Comparison of ENCODE assay signal across 13 mouse cellular contexts in the genomic region with DNA sequence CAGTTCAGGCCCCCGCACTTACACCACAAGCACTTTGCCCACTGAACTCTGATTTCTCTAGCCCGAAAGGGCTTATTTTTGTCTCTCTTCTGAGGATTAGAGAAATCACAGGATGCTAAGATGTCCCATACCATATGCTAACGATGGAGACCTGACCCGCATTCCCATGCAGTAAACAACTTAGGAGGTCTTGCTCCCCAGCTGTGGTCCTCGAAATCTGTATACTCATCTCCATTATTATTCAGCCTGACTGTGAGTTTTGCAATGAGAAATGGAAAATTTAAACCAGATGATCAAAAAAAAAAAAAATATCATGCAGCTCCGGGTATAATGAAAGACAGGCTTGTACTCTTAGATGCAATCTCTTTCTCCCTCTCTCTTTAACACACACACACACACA. TPM values are rescaled to one million over a fixed set of nuclear protein-coding genes. Genes with fewer than 3 reads are reported as not detected.
"Had no signal": no experiment of that assay in that cellular context is flagged by ENCODE, and none has a peak within 500 bp of the region (broad histone marks: within the 10 kb centered on the region; RNA-seq: fewer than 3 reads in every experiment).

No protein-coding gene starts in this region.

- H3K4me1 ChIP-seq: liver, embryonic 15.5 days had no signal

- H3K27me3 ChIP-seq: limb, embryonic 12.5 days; midbrain, embryonic 12.5 days; neural tube, embryonic 15.5 days had no signal

- H3K4me3 ChIP-seq: left cerebral cortex, adult 2 months; limb, embryonic 12.5 days; liver, embryonic 15.5 days; megakaryocyte, embryonic 14.5 days; midbrain, embryonic 12.5 days; neural tube, embryonic 15.5 days had no signal

- H3K9ac ChIP-seq: limb, embryonic 12.5 days; liver, embryonic 15.5 days; lung, embryonic 14.5 days; midbrain, embryonic 12.5 days; neural tube, embryonic 15.5 days had no signal

- H3K4me2 ChIP-seq: liver, embryonic 15.5 days; midbrain, embryonic 12.5 days had no signal

- H3K36me3 ChIP-seq: limb, embryonic 12.5 days; liver, embryonic 15.5 days; midbrain, embryonic 12.5 days; neural tube, embryonic 15.5 days had no signal

- H3K27ac ChIP-seq: left cerebral cortex, adult 2 months; liver, embryonic 15.5 days; macrophage; midbrain, embryonic 12.5 days; neural tube, embryonic 15.5 days had no signal

- DNase-seq: kidney, postnatal 25 days; lung, embryonic 14.5 days; lung, postnatal 10 days; right cerebral cortex, adult 18-20 months; thymus, adult 18-20 months; thymus, postnatal 14 days had no signal

- H3K9me3 ChIP-seq: limb, embryonic 12.5 days; liver, embryonic 15.5 days; midbrain, embryonic 12.5 days; neural tube, embryonic 15.5 days had no signal

RNA-seq across cellular contexts. Expression of gene Ccdc3, which starts 38.4 kb away (rescaled TPM):
- polyA plus RNA-seq: macrophage had no signal
